Mouse (Mus musculus): ENCODE data around the gene Lcorl.
"Not testable (repeated sequence)": the region's sequence is repeated elsewhere in the genome, so short reads cannot be mapped to it uniquely, and the experiment has no call there.

The Lcorl gene

GRCm38 (mm10) chr5:45691678-45692077 is 165.7 kb downstream of the Lcorl start:
- no peak for DNase-seq

- DNase-seq = no peak
Measured at GRCm38 (mm10) chr5:45690802-45691201, 166.6 kb downstream of the Lcorl start.

GRCm38 (mm10) chr5:45689152-45689551 is 168.3 kb downstream of the Lcorl start:
- DNase-seq = no peak

- no peak for DNase-seq
Measured at GRCm38 (mm10) chr5:45686223-45686622, 171.2 kb downstream of the Lcorl start.

DNA sequence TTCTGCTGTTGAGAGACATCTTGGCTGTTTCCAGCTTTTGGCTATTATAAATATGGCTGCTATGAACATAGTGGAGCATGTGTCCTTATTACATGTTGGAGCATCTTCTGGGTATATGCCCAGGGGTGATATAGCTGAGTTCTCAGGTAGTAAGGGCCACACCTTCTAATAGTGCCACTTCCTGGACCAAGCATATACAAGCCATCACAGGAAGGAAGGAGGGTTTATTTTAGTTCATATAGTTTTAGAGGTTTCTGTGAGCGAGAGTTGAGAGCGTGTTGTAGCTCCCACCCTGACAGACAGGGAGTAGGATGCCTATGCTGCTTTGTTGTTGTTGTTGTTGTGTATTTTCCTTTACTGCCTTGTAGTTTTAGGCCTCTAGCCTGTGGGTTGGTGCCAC is 172.2 kb downstream of the Lcorl start:
- no peak for DNase-seq

DNA sequence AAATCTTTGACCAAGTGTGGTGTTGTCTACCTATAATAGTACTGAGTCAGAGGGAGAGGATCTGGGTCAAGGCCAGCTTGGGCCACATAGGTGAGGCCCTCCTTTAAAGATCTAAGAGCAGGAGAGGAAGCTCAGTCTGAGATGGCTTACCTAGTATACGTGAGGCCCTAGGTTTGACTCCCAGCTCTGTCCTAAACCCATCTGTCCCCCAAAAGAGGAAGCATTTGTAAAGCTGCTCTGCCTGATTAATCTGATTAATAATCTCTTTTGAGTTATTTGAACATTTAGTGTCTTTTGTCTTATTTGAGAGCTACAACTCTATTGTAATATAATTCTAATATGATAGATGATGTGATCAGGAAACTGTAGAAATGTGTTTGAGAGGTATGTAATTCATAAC is 174.0 kb downstream of the Lcorl start:
- no peak for DNase-seq

GRCm38 (mm10) chr5:45679955-45680354 is 177.5 kb downstream of the Lcorl start:
- DNase-seq = no peak

- DNase-seq = no peak
Measured at GRCm38 (mm10) chr5:45677639-45678038, 179.8 kb downstream of the Lcorl start.

- no peak for DNase-seq
Measured at GRCm38 (mm10) chr5:45675032-45675431, 182.4 kb downstream of the Lcorl start.

DNA sequence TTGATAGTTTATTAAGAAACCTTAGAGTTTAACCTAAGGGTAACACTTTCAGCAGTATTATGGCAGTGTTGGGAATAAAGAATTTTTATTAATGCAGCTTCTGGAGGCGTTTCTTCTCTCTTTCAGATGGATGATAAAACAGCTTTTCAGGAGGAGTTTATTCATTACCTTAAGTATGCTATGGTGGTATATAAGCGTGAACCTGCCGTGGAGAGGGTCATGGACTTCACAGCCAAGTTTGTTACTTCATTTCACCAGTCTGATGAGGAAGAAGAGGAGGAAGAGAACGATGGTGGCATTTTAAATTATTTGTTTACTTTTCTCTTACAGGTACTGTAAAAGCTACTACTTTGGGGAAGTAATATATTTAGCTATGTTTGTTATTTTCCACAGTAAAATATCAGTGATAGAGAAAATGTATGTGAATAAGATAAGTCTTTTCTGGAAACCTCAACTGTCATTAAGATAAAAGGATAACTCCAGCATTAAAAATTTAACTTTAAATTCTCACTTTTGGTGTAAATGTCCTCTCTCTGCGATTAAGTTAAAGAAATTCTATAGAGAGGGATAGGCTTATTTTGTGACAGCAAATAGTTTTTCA is 186.4 kb downstream of the Lcorl start:
- DNase-seq = no peak

DNA sequence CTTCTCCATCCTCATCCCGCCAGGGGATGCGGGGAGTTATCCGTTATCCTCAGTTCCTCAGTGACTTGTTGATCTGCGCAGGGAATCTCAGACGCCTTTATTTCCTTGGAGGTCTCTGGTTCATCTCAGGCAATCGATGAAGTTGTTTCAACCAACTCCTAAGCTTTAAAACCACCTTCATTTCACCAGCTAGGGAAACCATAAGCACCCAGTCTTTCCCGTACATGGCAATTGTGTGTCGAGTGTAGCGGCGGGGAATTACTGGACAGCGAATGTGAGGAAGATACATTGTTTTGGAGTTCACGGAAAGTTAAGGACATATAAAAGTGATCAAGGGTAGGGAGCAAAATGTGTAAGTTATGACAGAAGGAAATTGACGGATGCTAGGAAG is 187.1 kb downstream of the Lcorl start:
- DNase-seq = no peak

GRCm38 (mm10) chr5:45669598-45670279 is 187.7 kb downstream of the Lcorl start, which contains the start of gene Ncapg:
Gene Ncapg (plus strand): TSS chr5:45669919.
- peak; percentile 98 for DNase-seq

DNA sequence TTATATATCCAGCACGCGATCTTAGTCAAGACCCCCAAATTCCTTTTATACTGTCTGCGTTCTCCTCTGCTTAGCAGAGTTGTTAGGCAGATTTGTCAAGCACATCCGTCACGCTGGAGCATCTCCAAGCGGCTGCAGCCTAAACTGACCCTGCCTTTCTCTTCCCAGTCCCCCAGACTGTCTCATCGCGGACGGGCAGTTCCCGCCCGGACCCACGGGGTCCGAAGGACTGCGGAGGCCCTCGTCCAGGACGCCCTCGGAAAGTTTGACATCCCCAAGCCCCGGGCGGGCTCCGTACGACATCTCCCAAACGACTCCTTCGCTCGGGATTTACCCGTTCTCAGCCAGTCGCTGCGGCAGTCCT is 188.2 kb downstream of the Lcorl start:
- no peak for DNase-seq

DNA sequence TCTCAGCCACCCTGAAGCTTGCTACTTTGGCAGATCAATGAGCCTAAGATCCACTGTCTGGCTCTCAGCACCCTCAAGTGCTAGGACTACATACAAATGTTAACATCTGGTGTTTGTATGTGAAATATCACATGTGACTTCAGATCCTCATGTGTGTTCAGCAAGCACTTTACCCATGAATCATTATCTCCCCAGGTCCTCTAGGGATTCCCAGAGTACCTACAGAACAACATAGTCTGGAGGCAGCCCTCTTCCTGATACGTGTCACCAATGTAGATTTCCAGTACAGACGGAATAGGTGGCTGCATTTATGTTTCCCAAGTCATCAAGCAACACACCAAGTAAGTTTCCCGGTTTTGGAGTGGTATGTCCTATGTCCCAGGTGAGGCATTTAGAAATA is 188.6 kb downstream of the Lcorl start:
- no peak for DNase-seq

DNA sequence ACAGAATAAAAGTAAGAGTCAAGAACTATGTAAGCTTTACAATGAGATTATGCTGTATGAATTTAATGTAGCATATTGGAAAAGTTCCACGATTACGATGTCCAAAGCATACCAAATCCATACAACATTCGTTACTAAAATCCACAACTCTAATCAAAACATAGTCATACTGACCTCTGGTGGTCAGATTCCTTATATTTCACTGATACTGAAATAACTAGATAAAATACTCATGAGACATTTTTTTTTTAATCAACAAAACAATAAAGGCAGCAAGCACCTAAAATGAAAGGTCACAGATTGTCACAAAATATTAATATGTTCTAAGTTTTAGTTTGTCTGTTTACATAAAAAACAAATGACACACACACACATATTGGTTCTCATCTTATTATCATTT is 189.1 kb downstream of the Lcorl start:
- DNase-seq = no peak

GRCm38 (mm10) chr5:45658406-45658805 is 199.0 kb downstream of the Lcorl start:
- not testable (repeated sequence) for DNase-seq

- DNase-seq = peak; percentile 13
Measured at GRCm38 (mm10) chr5:45651026-45651703, 206.2 kb downstream of the Lcorl start.
